Mouse (Mus musculus): ENCODE data around the gene Cldn10.

DNA sequence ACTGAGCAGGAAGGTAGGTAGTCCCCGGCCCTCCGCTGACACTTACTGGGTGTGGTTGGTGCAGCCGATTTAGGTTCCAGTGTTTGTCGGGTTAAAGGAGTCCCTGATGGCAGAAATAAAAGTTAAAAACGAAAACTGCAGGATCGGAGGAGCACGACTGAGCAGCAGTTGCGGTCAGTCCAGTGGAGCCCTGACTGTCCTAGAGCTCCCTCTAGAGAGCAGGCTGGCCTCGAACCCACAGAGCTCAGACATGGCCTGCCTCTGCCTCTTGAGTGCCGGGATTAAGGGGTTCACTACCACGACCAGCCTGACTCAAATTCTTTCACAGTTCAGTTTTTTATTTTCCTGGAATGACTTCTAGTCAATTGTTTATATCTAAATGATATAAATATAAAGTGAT, 112.2 kb downstream of the Cldn10 start:
- TF ChIP-seq POLR2A (IDR thresholded peaks at IDR 0.05; ENCODE audit: control insufficient read depth, low read depth, low read length) (no peak), CTCF (IDR thresholded peaks at IDR 0.05; ENCODE audit: control insufficient read depth, insufficient read depth, insufficient replicate concordance, low read depth, low read length) (no peak)
